Mouse (Mus musculus): ENCODE results near the gene Aldh3a1.

- no peak for TF ChIP-seq POLR2AphosphoS2 (IDR thresholded peaks at IDR 0.05; ENCODE audit: low read length)
- TF ChIP-seq UBTF (IDR thresholded peaks at IDR 0.05; ENCODE audit: borderline replicate concordance, insufficient read depth, low read depth, low read length): no peak
- TF ChIP-seq TCF12 (IDR thresholded peaks at IDR 0.05; ENCODE audit: low read depth, low read length): no peak
- no peak for TF ChIP-seq CTCF (IDR thresholded peaks at IDR 0.05 in 2 of 3, conservative IDR thresholded peaks at IDR 0.05 in 1 of 3; ENCODE audit: control insufficient read depth in 1 of 3, insufficient read depth in 1 of 3, low read depth in 2 of 3, low read length in 3 of 3, poor library complexity in 1 of 3, severe bottlenecking in 1 of 3)
These were observed 31.6 kb upstream of the Aldh3a1 start for GRCm38 (mm10) chr11:61175778-61176177.
